Mouse (Mus musculus) stomach, embryonic 14.5 days (tissue): ENCODE measurements around the gene Igsf21. TPM values are rescaled to one million over a fixed set of nuclear protein-coding genes. Genes with fewer than 3 reads are reported as not detected.

ENCODE experiments used
- ATAC-seq: fragments of 200-750 bp; cut with Nextera tagmentation; 2 replicates; pipeline ENCODE4 v1.8.0; 2017; ENCODE audit warnings: low read depth, moderate TSS enrichment; ENCODE audit not compliant: insufficient number of reproducible peaks, insufficient read depth, low FRiP score
- H3K27ac ChIP-seq: fragments of 300-500 bp; sonication (generic); 2 replicates; pipeline ENCODE4 v1.5.1; 2014; ENCODE audit warnings: mild to moderate bottlenecking, low read length, moderate library complexity, mixed read lengths
- H3K27me3 ChIP-seq: fragments of 300-500 bp; sonication (generic); 2 replicates; pipeline ENCODE4 v1.6.1; 2014; ENCODE audit warnings: low read length, control low read depth, mixed read lengths; ENCODE audit not compliant: control insufficient read depth, insufficient read depth
- H3K36me3 ChIP-seq: fragments of 300-500 bp; sonication (generic); 2 replicates; pipeline ENCODE4 v1.6.1; 2014; ENCODE audit warnings: mild to moderate bottlenecking, control low read depth, low read length, moderate library complexity, mixed read lengths; ENCODE audit not compliant: control insufficient read depth, insufficient read depth
- H3K4me1 ChIP-seq: fragments of 300-500 bp; sonication (generic); 2 replicates; pipeline ENCODE4 v1.6.1; 2014; ENCODE audit warnings: low read length, control low read depth, mixed read lengths; ENCODE audit not compliant: control insufficient read depth, insufficient read depth
- H3K4me2 ChIP-seq: fragments of 300-500 bp; sonication (generic); replicated peaks from 2 replicates; pipeline ENCODE4 v1.6.1; 2014; ENCODE audit warnings: low read depth, low read length, control low read depth
- H3K4me3 ChIP-seq: fragments of 300-500 bp; sonication (generic); 2 replicates; pipeline ENCODE4 v1.5.1; 2014; ENCODE audit warnings: low read depth, low read length, control low read depth
- H3K9ac ChIP-seq: fragments of 300-500 bp; sonication (generic); replicated peaks from 2 replicates; pipeline ENCODE4 v1.6.1; 2014; ENCODE audit warnings: low read depth, mild to moderate bottlenecking, control low read depth, low read length, moderate library complexity, mixed read lengths
- H3K9me3 ChIP-seq: fragments of 300-500 bp; sonication (generic); 2 replicates; pipeline ENCODE4 v1.6.1; 2016; ENCODE audit warnings: low read depth, low read length, control low read depth; ENCODE audit not compliant: control insufficient read depth
- WGBS: fragments of 180-500 bp; shearing (Covaris S2); extraction: QIAGEN DNeasy Blood & Tissue Kit; methylation state at CpG from one replicate; pipeline ENCODE4 v1.1.7; 2014; 5-methylcytosine and 5-hydroxymethylcytosine counted together
- polyA plus RNA-seq: library from polyadenylated mRNA; unstranded; fragments of >200 nt; fragmentation: Nextera tagmentation; extraction: Ambion mirVana; gene quantifications from 2 replicates; pipeline ENCODE4 v1.2.1, GENCODE M21; 2014

Igsf21 gene
- polyA plus RNA-seq, 1 experiment from 2014 or later, result 1.2 TPM

- Histone ChIP-seq H3K4me1 (no peaks in the 10 kb centered on the region), H3K4me3 (no peak overlapping the region), H3K4me2 (no peak overlapping the region), H3K9me3 (no peaks in the 10 kb centered on the region), H3K27me3 (no peaks in the 10 kb centered on the region), H3K27ac (no peak overlapping the region), H3K36me3 (no peaks in the 10 kb centered on the region), H3K9ac (no peak overlapping the region)
- ATAC-seq, result no peak
- 71% methylated on average over 8 of the region's 8 CpGs for WGBS
Measured at GRCm38 (mm10) chr4:140149706-140150105, 96.9 kb downstream of the Igsf21 start.

- no peaks in the 10 kb centered on the region for H3K36me3 ChIP-seq
- H3K9me3 ChIP-seq, result no peaks in the 10 kb centered on the region
- 67% methylated on average over 20 of the region's 20 CpGs for WGBS
- H3K27ac ChIP-seq, result no peak overlapping the region
- H3K4me2 ChIP-seq, result no peak overlapping the region
- H3K4me3 ChIP-seq, result no peak overlapping the region
- no peaks in the 10 kb centered on the region for H3K27me3 ChIP-seq
- no peak overlapping the region for H3K9ac ChIP-seq
- H3K4me1 ChIP-seq, result no peaks in the 10 kb centered on the region
- no peak for ATAC-seq
Measured at GRCm38 (mm10) chr4:140147857-140148695, 98.5 kb downstream of the Igsf21 start.

GRCm38 (mm10) chr4:140147079-140147840 is 99.3 kb downstream of the Igsf21 start:
- 75% methylated on average over 15 of the region's 15 CpGs for WGBS
- no peak overlapping the region for H3K9ac ChIP-seq
- H3K27ac ChIP-seq, result no peak overlapping the region
- no peak overlapping the region for H3K4me3 ChIP-seq
- no peak for ATAC-seq
- no peaks in the 10 kb centered on the region for H3K4me1 ChIP-seq
- no peaks in the 10 kb centered on the region for H3K9me3 ChIP-seq
- no peaks in the 10 kb centered on the region for H3K36me3 ChIP-seq
- no peaks in the 10 kb centered on the region for H3K27me3 ChIP-seq
- H3K4me2 ChIP-seq, result no peak overlapping the region

GRCm38 (mm10) chr4:140143884-140144525 is 102.6 kb downstream of the Igsf21 start:
- ATAC-seq, result no peak
- no peak overlapping the region for H3K4me2 ChIP-seq
- no peaks in the 10 kb centered on the region for H3K27me3 ChIP-seq
- no peaks in the 10 kb centered on the region for H3K9me3 ChIP-seq
- WGBS, result 85% methylated on average over 10 of the region's 10 CpGs
- no peak overlapping the region for H3K27ac ChIP-seq
- H3K4me1 ChIP-seq, result no peaks in the 10 kb centered on the region
- no peaks in the 10 kb centered on the region for H3K36me3 ChIP-seq
- no peak overlapping the region for H3K9ac ChIP-seq
- no peak overlapping the region for H3K4me3 ChIP-seq

GRCm38 (mm10) chr4:140143178-140143577 is 103.4 kb downstream of the Igsf21 start:
- Histone ChIP-seq H3K4me2 (no peak overlapping the region), H3K9me3 (no peaks in the 10 kb centered on the region), H3K27me3 (no peaks in the 10 kb centered on the region), H3K4me3 (no peak overlapping the region), H3K9ac (no peak overlapping the region), H3K27ac (no peak overlapping the region), H3K4me1 (no peaks in the 10 kb centered on the region), H3K36me3 (no peaks in the 10 kb centered on the region)
- WGBS, result 90% methylated on average over 6 of the region's 6 CpGs
- ATAC-seq, result no peak

- no peaks in the 10 kb centered on the region for H3K4me1 ChIP-seq
Measured at GRCm38 (mm10) chr4:140140485-140140884, 106.1 kb downstream of the Igsf21 start.

GRCm38 (mm10) chr4:140138846-140139245 is 107.7 kb downstream of the Igsf21 start:
- Histone ChIP-seq H3K9ac (no peak overlapping the region), H3K4me2 (no peak overlapping the region), H3K27me3 (no peaks in the 10 kb centered on the region), H3K27ac (no peak overlapping the region), H3K4me3 (no peak overlapping the region), H3K36me3 (no peaks in the 10 kb centered on the region), H3K9me3 (no peaks in the 10 kb centered on the region), H3K4me1 (no peaks in the 10 kb centered on the region)
- no peak for ATAC-seq
- 45% methylated on average over 5 of the region's 5 CpGs for WGBS

More at GRCm38 (mm10) chr4:140140485-140140884, 106.1 kb downstream of the Igsf21 start:
- Histone ChIP-seq H3K36me3 (no peaks in the 10 kb centered on the region), H3K27ac (no peak overlapping the region), H3K27me3 (no peaks in the 10 kb centered on the region), H3K9me3 (no peaks in the 10 kb centered on the region), H3K4me2 (no peak overlapping the region), H3K9ac (no peak overlapping the region), H3K4me3 (no peak overlapping the region)
- ATAC-seq, result no peak
- WGBS, result 73% methylated on average over 9 of the region's 9 CpGs

GRCm38 (mm10) chr4:140131625-140132321 is 114.8 kb downstream of the Igsf21 start:
- WGBS, result 43% methylated on average over 9 of the region's 9 CpGs
- no peak for ATAC-seq
- no peak overlapping the region for H3K9ac ChIP-seq
- no peaks in the 10 kb centered on the region for H3K9me3 ChIP-seq
- H3K27me3 ChIP-seq, result no peaks in the 10 kb centered on the region
- H3K4me3 ChIP-seq, result no peak overlapping the region
- H3K36me3 ChIP-seq, result no peaks in the 10 kb centered on the region
- H3K27ac ChIP-seq, result no peak overlapping the region
- no peaks in the 10 kb centered on the region for H3K4me1 ChIP-seq
- H3K4me2 ChIP-seq, result no peak overlapping the region
